Mouse (Mus musculus): ENCODE measurements around the gene Sh3pxd2a. TPM values are rescaled to one million over a fixed set of nuclear protein-coding genes. Genes with fewer than 3 reads are reported as not detected.

The Sh3pxd2a gene
- total RNA-seq, 2 experiments from 2014 or later = 25.0 to 25.1 TPM

DNA sequence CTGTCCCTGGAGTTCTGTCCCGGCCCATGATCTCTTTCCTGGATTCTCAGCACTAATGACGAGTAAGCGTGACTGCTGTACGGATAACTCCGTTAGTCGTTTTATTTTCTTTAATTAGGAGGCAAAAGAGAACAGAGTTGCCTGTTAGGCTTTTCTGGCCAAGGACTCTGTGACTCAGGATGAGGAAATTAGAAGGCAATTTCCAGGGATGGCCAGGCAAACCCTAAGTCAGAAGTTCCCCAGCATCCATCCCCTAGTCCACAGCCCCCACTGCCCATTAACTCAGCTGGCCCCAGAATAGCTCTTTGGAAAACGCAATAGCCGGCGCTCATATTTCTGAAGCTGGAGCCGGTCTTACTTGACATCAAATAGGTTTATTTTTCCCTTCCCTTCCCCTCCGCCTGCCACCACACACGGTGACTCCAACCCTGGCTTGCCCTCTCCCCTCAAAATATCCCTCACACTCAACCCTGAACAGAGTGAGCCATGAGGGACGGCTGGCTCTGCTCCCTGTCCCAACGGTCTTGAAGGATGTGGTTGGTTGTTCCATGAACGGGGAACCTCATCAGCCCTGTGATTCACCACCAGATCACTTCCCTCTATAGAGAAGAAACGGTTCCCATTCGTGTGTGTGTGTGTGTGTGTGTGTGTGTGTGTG is 5.6 kb downstream of the Sh3pxd2a start:
- intact Hi-C loops (cut with DNase I) = no loop called here
- DNase-seq = no peak

- DNase-seq = no peak
- intact Hi-C loops (cut with DNase I) = no loop called here
Observed at GRCm38 (mm10) chr19:47457711-47458503, 6.3 kb downstream of the Sh3pxd2a start.

DNA sequence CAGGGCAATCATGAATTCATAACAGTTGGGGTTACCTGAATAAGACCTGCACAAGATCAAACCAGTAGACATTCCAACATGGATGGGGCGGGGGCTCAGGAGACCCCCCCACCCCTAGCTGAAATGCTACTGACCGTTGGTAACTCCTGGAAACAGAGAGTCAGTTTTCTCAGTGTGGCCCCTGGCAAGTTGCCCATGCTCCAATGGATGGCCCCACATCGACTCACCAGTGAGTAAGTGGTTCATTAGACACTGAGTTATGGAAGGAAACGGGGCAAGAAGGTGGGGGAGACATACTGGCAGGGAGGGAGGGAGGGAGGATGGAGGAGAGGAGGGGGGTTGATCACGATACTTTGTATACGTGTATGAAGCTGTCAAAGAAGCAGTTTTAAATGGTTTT is 8.2 kb downstream of the Sh3pxd2a start:
- no peak for DNase-seq
- intact Hi-C loops (cut with DNase I) = no loop called here

DNA sequence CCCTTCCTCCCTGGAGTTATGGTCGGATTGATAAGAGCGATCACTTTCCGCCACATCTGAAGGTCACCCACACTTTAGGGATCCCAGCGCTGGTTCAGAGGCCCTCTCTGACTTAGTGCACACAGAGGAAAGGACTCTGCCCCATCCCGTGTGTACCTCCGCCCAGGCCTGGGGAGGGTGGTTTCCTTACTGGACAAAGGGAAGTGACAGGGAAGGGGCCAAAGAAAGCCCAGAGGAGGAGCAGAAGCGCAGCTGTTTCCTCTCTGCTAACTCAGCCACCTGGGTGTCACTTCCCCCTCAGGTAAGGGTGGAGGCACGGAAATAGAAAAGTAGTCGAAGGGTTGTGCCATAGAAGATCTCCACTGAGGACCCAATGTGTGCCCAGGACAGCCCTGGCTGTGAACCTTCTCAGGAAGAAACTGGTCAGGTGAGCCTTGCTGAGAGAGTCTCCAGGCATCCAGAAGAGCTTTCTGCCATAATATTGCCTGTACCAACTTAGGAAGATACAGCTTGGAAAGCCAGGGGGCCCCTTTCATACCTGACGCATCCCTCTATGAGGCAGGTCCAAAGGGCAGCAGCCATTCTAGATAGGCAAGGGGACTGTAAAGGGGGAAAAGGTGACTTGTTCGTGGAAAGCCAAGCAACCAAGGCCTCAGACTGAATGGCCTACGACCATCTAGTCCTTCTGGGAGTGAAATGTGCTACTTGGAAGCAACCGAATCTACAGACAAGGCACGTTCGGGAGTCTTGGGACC is 9.0 kb downstream of the Sh3pxd2a start:
- intact Hi-C loops (cut with DNase I) = no loop called here
- no peak for DNase-seq

DNA sequence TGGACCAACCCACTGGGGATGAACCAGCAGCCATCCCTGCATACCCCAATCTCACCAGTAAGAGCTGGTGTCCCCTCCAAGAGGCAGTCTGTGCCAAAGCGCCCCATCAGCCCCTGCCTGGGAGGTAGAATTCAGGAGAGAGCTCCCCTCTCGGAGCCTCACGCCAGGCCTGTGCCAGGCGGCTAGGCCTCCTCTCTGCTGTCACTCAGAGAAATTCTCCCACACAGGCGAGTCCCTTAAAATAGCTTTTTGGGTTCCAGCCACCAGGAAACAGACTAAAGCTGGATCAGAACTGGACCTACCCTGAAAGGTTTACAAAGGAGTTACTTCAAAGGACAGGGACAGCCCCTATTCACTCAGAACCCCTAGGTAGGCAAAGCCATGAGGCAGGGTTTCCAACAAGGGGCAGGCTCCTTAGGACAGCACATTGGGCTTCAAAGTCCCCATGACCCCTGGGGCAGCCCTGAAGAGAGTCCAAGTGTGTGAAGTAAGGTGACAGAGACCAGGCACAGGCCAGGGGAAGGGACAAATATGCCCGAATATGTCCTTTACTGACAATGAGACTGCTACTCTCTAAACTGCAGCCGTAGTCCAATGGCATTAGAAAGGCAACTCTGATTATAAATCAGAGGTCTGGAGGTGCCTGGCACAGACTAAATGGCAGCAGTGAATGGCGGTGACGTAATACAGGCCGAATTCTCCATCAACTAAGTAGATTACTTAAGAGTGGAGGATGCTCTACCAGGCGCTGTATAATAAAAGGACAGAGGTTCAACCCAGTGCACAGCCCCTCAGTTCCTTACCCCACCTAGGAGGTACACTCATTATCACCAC is 9.8 kb downstream of the Sh3pxd2a start:
- intact Hi-C loops (cut with DNase I) = no loop called here
- DNase-seq = no peak

DNA sequence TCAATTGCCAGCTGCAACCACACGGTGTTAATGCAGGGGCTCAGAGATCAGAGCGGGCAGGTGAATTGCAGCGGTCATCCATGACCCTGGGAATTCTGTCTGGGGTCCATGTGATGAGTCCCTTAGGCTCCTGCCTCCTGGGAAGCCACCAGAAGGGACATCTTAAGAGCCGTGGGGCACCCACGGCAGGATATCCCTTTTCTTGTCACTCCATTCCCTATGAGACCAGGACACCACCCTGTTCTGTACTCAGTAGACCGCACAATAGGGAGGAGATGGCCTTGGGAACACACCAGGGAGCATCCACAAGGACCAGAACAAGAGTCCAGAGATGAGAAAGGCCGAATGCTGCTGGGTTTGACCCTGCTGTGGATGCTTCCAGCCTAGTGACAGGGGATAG is 10.8 kb downstream of the Sh3pxd2a start:
- intact Hi-C loops (cut with DNase I) = no loop called here
- no peak for DNase-seq

GRCm38 (mm10) chr19:47452682-47453081 is 11.5 kb downstream of the Sh3pxd2a start:
- intact Hi-C loops (cut with DNase I) = no loop called here

GRCm38 (mm10) chr19:47452211-47452610 is 12.0 kb downstream of the Sh3pxd2a start:
- DNase-seq = no peak
- intact Hi-C loops (cut with DNase I) = no loop called here

More at GRCm38 (mm10) chr19:47452682-47453081, 11.5 kb downstream of the Sh3pxd2a start:
- DNase-seq = no peak

DNA sequence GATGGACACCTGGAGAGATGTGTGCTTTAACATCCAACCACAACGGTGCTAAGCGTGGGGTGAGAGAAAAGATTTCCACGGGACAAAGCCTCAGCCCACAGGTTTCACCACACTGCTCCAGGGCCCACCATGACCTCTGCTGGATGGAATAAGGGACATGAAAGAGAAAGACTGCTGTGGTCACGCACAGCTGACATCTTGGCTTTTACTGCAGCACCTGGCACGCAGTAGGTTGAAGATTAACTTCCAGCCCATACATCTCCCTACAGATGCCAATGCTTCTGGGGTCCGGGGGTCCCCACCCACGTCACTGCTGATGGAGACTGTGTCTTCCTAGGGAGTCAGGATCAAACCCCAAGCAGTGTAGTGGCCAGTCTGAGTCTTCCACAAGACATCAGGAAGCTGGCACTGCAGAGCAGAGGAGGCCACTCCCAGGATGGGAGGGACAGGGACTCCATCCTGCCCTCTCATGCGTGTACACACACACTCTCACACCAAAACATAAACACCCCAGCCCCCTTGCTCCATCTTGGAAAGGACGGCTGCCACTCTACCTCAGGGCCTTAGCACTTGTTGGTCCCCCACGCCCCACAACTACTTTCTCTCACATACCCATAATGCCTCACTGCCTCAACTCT is 12.6 kb downstream of the Sh3pxd2a start:
- intact Hi-C loops (cut with DNase I) = no loop called here
- DNase-seq = no peak

- intact Hi-C loops (cut with DNase I) = no loop called here
- DNase-seq = no peak
Observed at GRCm38 (mm10) chr19:47450261-47451137, 13.7 kb downstream of the Sh3pxd2a start.

- intact Hi-C loops (cut with DNase I) = no loop called here
- DNase-seq = no peak
Observed at GRCm38 (mm10) chr19:47449513-47450227, 14.5 kb downstream of the Sh3pxd2a start.

DNA sequence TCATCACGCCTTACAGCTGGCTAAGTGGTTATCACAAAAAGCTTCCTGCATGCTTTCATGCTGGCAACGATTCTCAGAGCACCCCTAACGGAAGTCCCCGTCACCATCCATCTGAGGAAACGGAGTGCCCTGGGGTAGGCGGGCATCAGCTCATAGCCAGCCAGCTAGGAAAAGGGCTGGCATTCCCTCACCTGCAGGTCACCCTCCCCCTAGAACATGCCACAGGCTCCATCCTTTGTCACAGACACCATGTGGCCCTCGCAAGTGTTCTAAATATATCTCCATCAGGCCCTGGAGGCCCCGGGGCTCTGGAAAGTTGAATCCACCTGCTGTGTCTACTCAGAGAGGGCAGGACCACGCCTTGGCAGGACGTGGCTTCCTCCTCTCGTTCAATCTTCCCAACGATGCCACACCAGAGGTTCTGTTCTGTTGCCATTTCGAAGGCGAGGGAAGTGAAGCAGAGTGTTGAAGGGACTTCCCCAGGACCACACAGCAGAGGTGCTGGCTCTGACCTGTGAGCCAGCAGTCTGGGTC is 15.5 kb downstream of the Sh3pxd2a start:
- intact Hi-C loops (cut with DNase I) = no loop called here
- DNase-seq = no peak

DNA sequence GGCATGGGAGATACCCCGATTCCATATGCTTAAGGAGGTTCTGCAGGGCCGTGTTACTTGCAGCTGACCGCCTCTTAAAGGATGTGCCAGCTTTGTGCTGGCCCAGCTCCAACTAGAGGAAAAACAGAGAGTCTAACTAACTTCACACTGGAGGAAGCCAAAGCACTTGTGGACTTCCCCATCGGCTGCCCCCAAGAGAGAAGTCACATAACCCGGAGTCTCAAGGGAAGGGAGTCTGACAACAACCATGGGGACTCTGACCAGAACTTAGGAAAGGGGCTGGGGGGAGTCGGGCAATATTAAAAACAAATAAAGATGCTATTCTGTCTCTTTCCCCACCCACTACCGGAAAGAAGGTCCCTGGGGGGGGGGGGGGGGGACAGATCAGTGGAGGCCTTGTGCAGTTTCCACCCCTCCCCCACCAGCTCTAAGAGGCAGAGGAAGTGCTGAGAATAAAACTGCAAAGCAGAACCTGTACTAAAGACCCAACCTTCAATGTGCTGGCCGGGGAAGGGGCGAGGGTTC is 17.3 kb downstream of the Sh3pxd2a start:
- intact Hi-C loops (cut with DNase I) = no loop called here
- DNase-seq = peak; percentile 71

DNA sequence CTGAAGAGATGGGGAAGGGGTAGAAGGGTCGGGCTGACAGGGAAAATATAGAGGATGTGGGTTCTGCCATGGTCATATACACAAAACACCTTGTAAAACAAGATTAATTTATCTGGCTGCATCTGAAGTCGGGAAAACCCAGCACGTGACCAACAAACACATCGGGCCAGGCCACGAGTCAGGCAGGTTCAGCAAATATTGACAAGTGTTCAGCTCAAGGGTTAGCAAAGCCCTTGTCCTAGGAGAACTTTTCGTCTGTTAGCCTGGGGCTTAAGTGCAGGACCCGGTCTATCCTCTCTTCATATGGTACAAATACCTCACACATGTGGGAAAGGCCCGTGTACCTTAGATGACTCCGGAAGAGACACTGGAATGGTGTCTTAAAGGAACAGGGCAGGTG is 18.1 kb downstream of the Sh3pxd2a start:
- DNase-seq = no peak
- intact Hi-C loops (cut with DNase I) = no loop called here

DNA sequence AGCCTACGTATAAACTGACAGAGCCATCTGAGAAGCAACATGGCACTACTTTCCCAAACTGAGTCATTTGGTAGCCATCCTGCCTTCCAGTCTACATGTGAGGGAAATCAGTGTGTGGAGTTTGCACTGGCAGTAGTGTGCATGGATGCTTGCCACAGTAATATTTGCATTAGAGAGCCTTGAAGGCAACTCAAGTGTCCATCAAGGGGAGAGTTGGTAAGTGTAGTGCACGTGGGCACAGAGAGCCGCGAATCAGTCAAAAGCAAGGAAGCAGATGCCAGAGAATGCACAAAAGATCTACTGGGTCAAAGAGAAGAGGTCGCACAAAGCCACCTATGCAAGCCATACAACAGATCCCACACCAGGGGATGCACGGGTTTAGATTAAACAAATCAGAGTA is 18.5 kb downstream of the Sh3pxd2a start:
- no peak for DNase-seq
- intact Hi-C loops (cut with DNase I) = no loop called here

DNA sequence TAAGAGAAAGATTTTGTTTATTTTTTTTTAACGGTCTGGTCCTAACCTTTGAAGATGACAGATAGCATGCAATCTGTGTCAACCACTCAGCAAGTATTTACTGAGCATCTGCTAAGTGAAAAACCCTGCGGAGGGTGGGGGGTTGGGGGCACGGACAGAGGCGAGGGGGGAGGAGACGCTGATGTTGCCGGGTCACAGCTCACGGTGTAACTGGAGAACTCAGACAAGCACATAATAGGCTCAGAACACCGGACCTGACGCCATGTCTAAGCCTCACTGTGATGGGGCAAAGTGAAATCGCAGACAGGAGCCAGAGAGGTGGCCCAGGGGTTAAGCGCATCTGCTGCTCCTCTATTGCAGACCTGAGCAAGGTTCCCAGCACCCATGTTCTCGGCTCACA is 19.7 kb downstream of the Sh3pxd2a start:
- intact Hi-C loops (cut with DNase I) = no loop called here
- no peak for DNase-seq

DNA sequence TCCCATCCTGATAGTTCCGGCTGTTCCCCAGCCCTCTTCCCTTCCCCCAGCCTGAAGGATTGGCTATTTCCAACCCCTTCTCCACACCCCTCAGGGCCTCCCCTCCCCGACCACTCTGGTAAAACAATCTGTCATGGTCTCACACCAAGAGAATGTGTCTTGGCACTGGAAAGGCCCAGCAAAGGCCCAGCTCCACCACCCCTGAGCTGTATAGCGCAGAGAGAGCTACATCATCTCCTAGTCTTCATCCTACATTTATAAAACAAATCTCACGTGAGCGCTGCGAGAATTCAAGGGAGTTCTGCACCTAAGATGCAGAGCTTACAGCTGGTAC is 21.9 kb downstream of the Sh3pxd2a start:
- intact Hi-C loops (cut with DNase I) = no loop called here
- DNase-seq = no peak

DNA sequence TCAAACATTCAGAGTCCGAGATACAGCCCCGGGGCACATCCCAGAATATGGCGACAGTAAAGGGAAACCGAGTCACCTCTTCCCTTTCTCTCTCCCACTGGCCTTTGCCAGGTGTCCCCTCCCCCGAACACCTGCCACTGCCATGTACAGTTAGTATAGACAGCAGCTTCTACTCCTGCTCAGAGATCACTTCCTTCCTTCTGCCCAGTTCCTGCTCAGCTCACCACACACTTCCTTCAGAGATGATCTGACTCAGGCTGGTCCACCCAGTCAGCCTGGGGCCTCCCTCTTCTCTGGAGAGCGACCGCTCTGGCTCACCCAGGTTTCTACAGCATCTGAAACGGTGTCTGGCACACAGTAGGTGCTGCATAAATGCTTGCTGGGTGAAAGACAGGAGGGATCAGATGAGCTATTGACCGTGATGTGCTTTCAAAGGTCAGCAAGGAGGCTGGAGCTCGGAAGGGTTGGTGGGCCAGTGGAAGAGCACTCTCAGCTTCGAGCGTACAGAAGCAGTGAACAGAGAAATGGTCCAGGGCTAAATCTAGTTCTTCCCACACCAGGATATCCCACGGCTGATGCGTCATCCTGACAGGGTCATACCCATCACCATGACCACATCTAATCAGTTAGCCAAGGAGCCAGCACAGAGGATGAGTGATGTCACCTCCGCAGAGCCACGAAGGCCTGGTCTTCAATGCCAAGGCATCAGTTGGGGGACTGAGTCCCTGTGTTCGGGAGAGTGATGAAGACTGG is 22.5 kb downstream of the Sh3pxd2a start:
- intact Hi-C loops (cut with DNase I) = no loop called here
- DNase-seq = no peak
